Mouse (Mus musculus): ENCODE results near the gene Car8. TPM values are rescaled to one million over a fixed set of nuclear protein-coding genes. Genes with fewer than 3 reads are reported as not detected.

Gene Car8
- polyA plus RNA-seq, 1 experiment from 2014 or later = 1.6 TPM

GRCm38 (mm10) chr4:8212873-8213569 is 25.8 kb downstream of the Car8 start:
- WGBS = 81% methylated on average over 8 of the region's 8 CpGs

GRCm38 (mm10) chr4:8210452-8210851 is 28.4 kb downstream of the Car8 start:
- H3K4me3 ChIP-seq (ENCODE audit: low read depth, low read length) = no peak overlapping the region

More at GRCm38 (mm10) chr4:8212873-8213569, 25.8 kb downstream of the Car8 start:
- Histone ChIP-seq H3K9ac (ENCODE audit: low read length) (no peak overlapping the region), H3K9me3 (ENCODE audit: control insufficient read depth, low read length) (no peaks in the 10 kb centered on the region), H3K27me3 (ENCODE audit: control insufficient read depth, insufficient read depth, low read length) (no peaks in the 10 kb centered on the region), H3K4me1 (ENCODE audit: control insufficient read depth, insufficient read depth, low read length) (no peaks in the 10 kb centered on the region), H3K27ac (ENCODE audit: low read depth, low read length) (no peak overlapping the region), H3K36me3 (ENCODE audit: control insufficient read depth, insufficient read depth, low read length) (no peaks in the 10 kb centered on the region), H3K4me2 (ENCODE audit: low read depth) (no peak overlapping the region), H3K4me3 (ENCODE audit: low read depth, low read length) (no peak overlapping the region)
- no peak for ATAC-seq (ENCODE audit: insufficient read depth, low FRiP score, low TSS enrichment)
- no peak for DNase-seq (ENCODE audit: low spot score)

DNA sequence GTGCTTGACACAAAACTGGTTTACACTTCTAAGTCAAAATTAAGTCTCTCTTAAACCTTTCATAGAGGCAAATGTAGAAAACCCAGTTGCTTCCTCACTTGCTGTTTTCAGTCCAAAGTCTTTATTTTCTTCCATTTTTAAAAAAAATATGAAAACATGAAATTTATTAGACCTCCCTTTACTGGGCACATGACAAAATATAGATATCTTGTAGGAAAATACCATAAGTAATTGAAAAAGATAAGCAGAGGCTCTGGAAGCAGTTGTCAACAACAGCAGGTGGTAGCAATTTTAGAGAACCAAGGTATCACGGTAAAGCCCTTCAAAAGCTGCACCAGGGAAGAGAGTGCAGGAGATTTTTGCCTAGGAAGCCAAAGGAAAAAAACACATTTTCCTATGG is 30.9 kb downstream of the Car8 start:
- DNase-seq (ENCODE audit: low spot score) = no peak
- Histone ChIP-seq H3K4me1 (ENCODE audit: control insufficient read depth, insufficient read depth, low read length) (no peaks in the 10 kb centered on the region), H3K4me3 (ENCODE audit: low read depth, low read length) (no peak overlapping the region), H3K9me3 (ENCODE audit: control insufficient read depth, low read length) (no peaks in the 10 kb centered on the region), H3K4me2 (ENCODE audit: low read depth) (no peak overlapping the region), H3K27ac (ENCODE audit: low read depth, low read length) (no peak overlapping the region), H3K9ac (ENCODE audit: low read length) (no peak overlapping the region), H3K36me3 (ENCODE audit: control insufficient read depth, insufficient read depth, low read length) (no peaks in the 10 kb centered on the region), H3K27me3 (ENCODE audit: control insufficient read depth, insufficient read depth, low read length) (no peaks in the 10 kb centered on the region)
- ATAC-seq (ENCODE audit: insufficient read depth, low FRiP score, low TSS enrichment) = no peak
- 86% methylated on average over 1 of the region's 1 CpGs for WGBS

More at GRCm38 (mm10) chr4:8210452-8210851, 28.4 kb downstream of the Car8 start:
- ATAC-seq (ENCODE audit: insufficient read depth, low FRiP score, low TSS enrichment) (no peak), DNase-seq (ENCODE audit: low spot score) (no peak)
- no peaks in the 10 kb centered on the region for H3K27me3 ChIP-seq (ENCODE audit: control insufficient read depth, insufficient read depth, low read length)
- no peaks in the 10 kb centered on the region for H3K36me3 ChIP-seq (ENCODE audit: control insufficient read depth, insufficient read depth, low read length)
- no peak overlapping the region for H3K9ac ChIP-seq (ENCODE audit: low read length)
- H3K9me3 ChIP-seq (ENCODE audit: control insufficient read depth, low read length) = no peaks in the 10 kb centered on the region
- 95% methylated on average over 2 of the region's 2 CpGs for WGBS
- no peaks in the 10 kb centered on the region for H3K4me1 ChIP-seq (ENCODE audit: control insufficient read depth, insufficient read depth, low read length)
- no peak overlapping the region for H3K27ac ChIP-seq (ENCODE audit: low read depth, low read length)
- H3K4me2 ChIP-seq (ENCODE audit: low read depth) = no peak overlapping the region

- no peak for DNase-seq (ENCODE audit: low spot score)
- Histone ChIP-seq H3K4me2 (ENCODE audit: low read depth) (no peak overlapping the region), H3K27ac (ENCODE audit: low read depth, low read length) (no peak overlapping the region), H3K9me3 (ENCODE audit: control insufficient read depth, low read length) (no peaks in the 10 kb centered on the region), H3K4me3 (ENCODE audit: low read depth, low read length) (no peak overlapping the region), H3K27me3 (ENCODE audit: control insufficient read depth, insufficient read depth, low read length) (no peaks in the 10 kb centered on the region), H3K4me1 (ENCODE audit: control insufficient read depth, insufficient read depth, low read length) (no peaks in the 10 kb centered on the region), H3K9ac (ENCODE audit: low read length) (no peak overlapping the region), H3K36me3 (ENCODE audit: control insufficient read depth, insufficient read depth, low read length) (no peaks in the 10 kb centered on the region)
- ATAC-seq (ENCODE audit: insufficient read depth, low FRiP score, low TSS enrichment) = no peak
- WGBS = 91% methylated on average over 6 of the region's 6 CpGs
Measured at GRCm38 (mm10) chr4:8206918-8207573, 31.8 kb downstream of the Car8 start.

GRCm38 (mm10) chr4:8205089-8205649 is 33.7 kb downstream of the Car8 start:
- H3K9me3 ChIP-seq (ENCODE audit: control insufficient read depth, low read length) = no peaks in the 10 kb centered on the region
- H3K9ac ChIP-seq (ENCODE audit: low read length) = no peak overlapping the region
- DNase-seq (ENCODE audit: low spot score) = no peak
- 76% methylated on average over 4 of the region's 4 CpGs for WGBS
- H3K27ac ChIP-seq (ENCODE audit: low read depth, low read length) = no peak overlapping the region
- H3K4me1 ChIP-seq (ENCODE audit: control insufficient read depth, insufficient read depth, low read length) = no peaks in the 10 kb centered on the region
- ATAC-seq (ENCODE audit: insufficient read depth, low FRiP score, low TSS enrichment) = no peak
- H3K27me3 ChIP-seq (ENCODE audit: control insufficient read depth, insufficient read depth, low read length) = no peaks in the 10 kb centered on the region
- no peaks in the 10 kb centered on the region for H3K36me3 ChIP-seq (ENCODE audit: control insufficient read depth, insufficient read depth, low read length)
- no peak overlapping the region for H3K4me2 ChIP-seq (ENCODE audit: low read depth)
- no peak overlapping the region for H3K4me3 ChIP-seq (ENCODE audit: low read depth, low read length)

DNA sequence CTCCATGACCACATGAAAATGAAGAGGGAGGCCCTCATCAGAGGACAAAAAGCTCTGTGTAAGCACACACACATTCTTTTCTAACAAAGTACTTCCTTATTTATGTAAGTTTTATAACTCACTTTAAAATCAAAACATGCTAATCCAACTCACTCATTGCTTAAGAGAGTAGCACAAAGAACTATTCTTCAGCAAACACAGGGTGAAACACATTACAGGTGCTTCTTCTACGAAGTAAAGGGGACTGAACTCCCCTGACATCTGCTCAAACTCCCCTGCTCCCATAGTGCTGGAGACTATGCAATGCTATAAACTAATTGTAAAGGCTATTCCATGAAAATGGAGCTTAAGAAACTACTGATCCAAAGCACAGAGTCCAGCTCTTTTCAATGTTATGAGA is 35.5 kb downstream of the Car8 start:
- H3K9me3 ChIP-seq (ENCODE audit: control insufficient read depth, low read length) = no peaks in the 10 kb centered on the region
- H3K27ac ChIP-seq (ENCODE audit: low read depth, low read length) = no peak overlapping the region
- no peak overlapping the region for H3K9ac ChIP-seq (ENCODE audit: low read length)
- no peaks in the 10 kb centered on the region for H3K36me3 ChIP-seq (ENCODE audit: control insufficient read depth, insufficient read depth, low read length)
- no peak for ATAC-seq (ENCODE audit: insufficient read depth, low FRiP score, low TSS enrichment)
- no peak for DNase-seq (ENCODE audit: low spot score)
- no peak overlapping the region for H3K4me3 ChIP-seq (ENCODE audit: low read depth, low read length)
- no peaks in the 10 kb centered on the region for H3K4me1 ChIP-seq (ENCODE audit: control insufficient read depth, insufficient read depth, low read length)
- 62% methylated on average over 1 of the region's 1 CpGs for WGBS
- H3K4me2 ChIP-seq (ENCODE audit: low read depth) = no peak overlapping the region
- H3K27me3 ChIP-seq (ENCODE audit: control insufficient read depth, insufficient read depth, low read length) = no peaks in the 10 kb centered on the region

DNA sequence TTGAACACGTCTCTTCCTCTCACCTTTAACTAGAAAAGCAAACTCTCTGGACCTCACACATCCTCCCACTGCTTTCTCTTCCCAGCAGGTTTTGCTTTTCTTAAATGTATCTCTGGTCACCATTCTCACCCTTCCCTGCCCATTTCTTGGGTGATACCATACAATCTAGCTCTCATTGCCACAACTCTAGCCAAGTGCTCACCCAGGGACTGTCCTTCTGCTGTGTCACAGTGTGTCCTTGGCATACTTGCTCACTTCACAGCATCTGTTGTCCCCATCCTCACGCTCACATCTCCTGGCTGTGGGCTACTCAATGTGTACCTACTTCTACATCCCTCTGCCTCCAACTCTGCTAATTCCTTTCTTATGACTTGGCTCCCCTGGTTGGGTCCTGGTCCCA is 37.2 kb downstream of the Car8 start:
- no peak overlapping the region for H3K4me2 ChIP-seq (ENCODE audit: low read depth)
- no peaks in the 10 kb centered on the region for H3K27me3 ChIP-seq (ENCODE audit: control insufficient read depth, insufficient read depth, low read length)
- no peaks in the 10 kb centered on the region for H3K36me3 ChIP-seq (ENCODE audit: control insufficient read depth, insufficient read depth, low read length)
- H3K9ac ChIP-seq (ENCODE audit: low read length) = no peak overlapping the region
- WGBS = 87% methylated on average over 2 of the region's 2 CpGs
- ATAC-seq (ENCODE audit: insufficient read depth, low FRiP score, low TSS enrichment) (no peak), DNase-seq (ENCODE audit: low spot score) (no peak)
- H3K9me3 ChIP-seq (ENCODE audit: control insufficient read depth, low read length) = no peaks in the 10 kb centered on the region
- no peak overlapping the region for H3K27ac ChIP-seq (ENCODE audit: low read depth, low read length)
- no peaks in the 10 kb centered on the region for H3K4me1 ChIP-seq (ENCODE audit: control insufficient read depth, insufficient read depth, low read length)
- H3K4me3 ChIP-seq (ENCODE audit: low read depth, low read length) = no peak overlapping the region

GRCm38 (mm10) chr4:8200081-8200480 is 38.8 kb downstream of the Car8 start:
- no peak for ATAC-seq (ENCODE audit: insufficient read depth, low FRiP score, low TSS enrichment)
- no peaks in the 10 kb centered on the region for H3K36me3 ChIP-seq (ENCODE audit: control insufficient read depth, insufficient read depth, low read length)
- no peaks in the 10 kb centered on the region for H3K9me3 ChIP-seq (ENCODE audit: control insufficient read depth, low read length)
- no peaks in the 10 kb centered on the region for H3K4me1 ChIP-seq (ENCODE audit: control insufficient read depth, insufficient read depth, low read length)
- H3K27me3 ChIP-seq (ENCODE audit: control insufficient read depth, insufficient read depth, low read length) = no peaks in the 10 kb centered on the region
- no peak overlapping the region for H3K4me2 ChIP-seq (ENCODE audit: low read depth)
- WGBS = 89% methylated on average over 5 of the region's 5 CpGs
- H3K9ac ChIP-seq (ENCODE audit: low read length) = no peak overlapping the region
- H3K27ac ChIP-seq (ENCODE audit: low read depth, low read length) = no peak overlapping the region
- no peak for DNase-seq (ENCODE audit: low spot score)
- H3K4me3 ChIP-seq (ENCODE audit: low read depth, low read length) = no peak overlapping the region

- H3K9me3 ChIP-seq (ENCODE audit: control insufficient read depth, low read length) = no peaks in the 10 kb centered on the region
- 87% methylated on average over 5 of the region's 5 CpGs for WGBS
- H3K27ac ChIP-seq (ENCODE audit: low read depth, low read length) = no peak overlapping the region
- H3K4me1 ChIP-seq (ENCODE audit: control insufficient read depth, insufficient read depth, low read length) = no peaks in the 10 kb centered on the region
- no peak for ATAC-seq (ENCODE audit: insufficient read depth, low FRiP score, low TSS enrichment)
- no peak overlapping the region for H3K4me2 ChIP-seq (ENCODE audit: low read depth)
- DNase-seq (ENCODE audit: low spot score) = no peak
- no peaks in the 10 kb centered on the region for H3K27me3 ChIP-seq (ENCODE audit: control insufficient read depth, insufficient read depth, low read length)
- H3K36me3 ChIP-seq (ENCODE audit: control insufficient read depth, insufficient read depth, low read length) = no peaks in the 10 kb centered on the region
- H3K4me3 ChIP-seq (ENCODE audit: low read depth, low read length) = no peak overlapping the region
- no peak overlapping the region for H3K9ac ChIP-seq (ENCODE audit: low read length)
Measured at GRCm38 (mm10) chr4:8198033-8198432, 40.8 kb downstream of the Car8 start.

All from neural tube, embryonic 11.5 days (tissue).